Mouse (Mus musculus): ENCODE data around the gene Alpk3.
A peak's percentile ranks its signal among the peaks of the same experiment; 100 is the strongest.

Gene Alpk3

DNA sequence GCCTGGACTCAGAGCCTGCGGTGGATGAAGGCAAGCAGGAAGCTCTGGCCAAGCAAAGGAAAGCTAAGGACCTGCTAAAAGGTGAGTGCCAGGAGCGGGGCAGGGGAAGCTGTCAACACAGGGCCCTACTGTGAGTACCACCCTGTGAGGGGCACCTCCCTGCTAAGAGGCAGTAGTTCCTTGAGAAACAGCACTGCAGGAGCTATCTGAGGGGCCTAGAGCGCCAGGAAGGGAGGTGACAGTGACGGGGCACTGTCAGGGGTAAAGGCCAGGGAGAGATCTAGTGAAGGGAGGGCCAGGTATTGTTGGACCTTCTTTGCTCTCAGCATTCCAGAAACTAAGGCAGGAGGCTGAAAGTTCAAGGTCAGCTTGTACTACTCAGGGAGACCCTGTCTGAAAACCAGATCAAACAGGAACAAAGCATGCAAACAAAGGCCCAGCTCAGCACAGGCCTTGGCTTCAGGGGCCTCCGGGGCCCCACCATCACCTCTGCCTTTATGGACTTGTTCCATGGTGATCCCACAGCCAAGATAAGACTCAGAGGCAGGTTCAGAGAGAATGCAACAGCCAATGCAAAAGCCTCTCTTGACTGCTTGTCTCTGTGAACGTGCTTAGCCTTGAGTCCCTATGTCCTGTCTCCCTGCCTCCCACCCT is 36.8 kb downstream of the Alpk3 start:
- Histone ChIP-seq H3K36me3 (ENCODE audit: control insufficient read depth, insufficient read depth, low read length, poor library complexity, severe bottlenecking) (no peaks in the 10 kb centered on the region), H3K27me3 (ENCODE audit: control insufficient read depth, insufficient read depth, low read length, poor library complexity, severe bottlenecking) (no peaks in the 10 kb centered on the region)
- DNase-seq (ENCODE audit: low read depth, low spot score) = no peak

GRCm38 (mm10) chr7:81100341-81100740 is 42.9 kb downstream of the Alpk3 start:
- no peak for DNase-seq (ENCODE audit: low read depth, low spot score)
- H3K36me3 ChIP-seq (ENCODE audit: control insufficient read depth, insufficient read depth, low read length, poor library complexity, severe bottlenecking) = no peaks in the 10 kb centered on the region
- no peaks in the 10 kb centered on the region for H3K27me3 ChIP-seq (ENCODE audit: control insufficient read depth, insufficient read depth, low read length, poor library complexity, severe bottlenecking)

DNA sequence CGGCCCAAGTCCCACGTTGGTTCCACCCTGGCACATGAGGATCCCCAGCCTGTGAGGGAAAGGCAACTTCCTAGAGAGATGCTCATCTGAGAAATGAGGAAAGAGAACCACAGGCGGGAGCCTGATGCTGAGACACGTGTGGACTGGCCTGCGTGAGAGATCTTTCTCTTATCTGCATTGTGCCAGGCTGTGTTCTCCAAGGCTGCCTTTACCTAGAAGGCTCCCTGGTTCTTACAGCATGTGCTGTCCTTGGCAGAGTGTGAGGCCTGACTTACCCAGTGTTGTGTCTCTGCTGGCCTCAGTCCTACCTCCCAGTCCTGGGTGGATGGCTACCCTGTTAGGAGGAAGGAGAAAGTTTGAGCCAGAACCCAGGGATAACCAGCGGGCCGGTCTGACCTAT is 45.5 kb downstream of the Alpk3 start:
- no peaks in the 10 kb centered on the region for H3K27me3 ChIP-seq (ENCODE audit: control insufficient read depth, insufficient read depth, low read length, poor library complexity, severe bottlenecking)
- DNase-seq (ENCODE audit: low read depth, low spot score) = no peak
- no peaks in the 10 kb centered on the region for H3K36me3 ChIP-seq (ENCODE audit: control insufficient read depth, insufficient read depth, low read length, poor library complexity, severe bottlenecking)

GRCm38 (mm10) chr7:81105525-81105924 is 48.1 kb downstream of the Alpk3 start:
- no peak for DNase-seq (ENCODE audit: low read depth, low spot score)
- no peaks in the 10 kb centered on the region for H3K36me3 ChIP-seq (ENCODE audit: control insufficient read depth, insufficient read depth, low read length, poor library complexity, severe bottlenecking)
- H3K27me3 ChIP-seq (ENCODE audit: control insufficient read depth, insufficient read depth, low read length, poor library complexity, severe bottlenecking) = no peaks in the 10 kb centered on the region

DNA sequence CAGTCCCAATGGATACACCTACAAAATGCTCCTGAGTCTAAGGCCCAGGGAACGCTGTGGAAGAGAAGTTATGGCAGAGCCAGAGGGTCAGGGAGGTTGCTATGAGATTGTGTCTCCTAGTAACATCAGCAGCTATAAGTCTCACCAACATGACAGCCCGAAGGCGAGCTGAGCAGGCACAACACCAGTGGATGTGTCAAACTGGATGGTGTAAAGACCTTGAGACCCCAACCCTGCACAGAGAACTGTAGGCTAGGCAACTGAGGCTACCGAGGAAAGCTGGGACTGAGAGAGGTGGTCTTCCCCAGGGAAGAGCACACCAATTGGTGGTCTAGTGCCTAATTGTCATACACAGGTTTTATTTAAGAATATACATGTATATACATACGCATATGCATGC is 50.8 kb downstream of the Alpk3 start:
- no peaks in the 10 kb centered on the region for H3K36me3 ChIP-seq (ENCODE audit: control insufficient read depth, insufficient read depth, low read length, poor library complexity, severe bottlenecking)
- no peak for DNase-seq (ENCODE audit: low read depth, low spot score)
- H3K27me3 ChIP-seq (ENCODE audit: control insufficient read depth, insufficient read depth, low read length, poor library complexity, severe bottlenecking) = no peaks in the 10 kb centered on the region

DNA sequence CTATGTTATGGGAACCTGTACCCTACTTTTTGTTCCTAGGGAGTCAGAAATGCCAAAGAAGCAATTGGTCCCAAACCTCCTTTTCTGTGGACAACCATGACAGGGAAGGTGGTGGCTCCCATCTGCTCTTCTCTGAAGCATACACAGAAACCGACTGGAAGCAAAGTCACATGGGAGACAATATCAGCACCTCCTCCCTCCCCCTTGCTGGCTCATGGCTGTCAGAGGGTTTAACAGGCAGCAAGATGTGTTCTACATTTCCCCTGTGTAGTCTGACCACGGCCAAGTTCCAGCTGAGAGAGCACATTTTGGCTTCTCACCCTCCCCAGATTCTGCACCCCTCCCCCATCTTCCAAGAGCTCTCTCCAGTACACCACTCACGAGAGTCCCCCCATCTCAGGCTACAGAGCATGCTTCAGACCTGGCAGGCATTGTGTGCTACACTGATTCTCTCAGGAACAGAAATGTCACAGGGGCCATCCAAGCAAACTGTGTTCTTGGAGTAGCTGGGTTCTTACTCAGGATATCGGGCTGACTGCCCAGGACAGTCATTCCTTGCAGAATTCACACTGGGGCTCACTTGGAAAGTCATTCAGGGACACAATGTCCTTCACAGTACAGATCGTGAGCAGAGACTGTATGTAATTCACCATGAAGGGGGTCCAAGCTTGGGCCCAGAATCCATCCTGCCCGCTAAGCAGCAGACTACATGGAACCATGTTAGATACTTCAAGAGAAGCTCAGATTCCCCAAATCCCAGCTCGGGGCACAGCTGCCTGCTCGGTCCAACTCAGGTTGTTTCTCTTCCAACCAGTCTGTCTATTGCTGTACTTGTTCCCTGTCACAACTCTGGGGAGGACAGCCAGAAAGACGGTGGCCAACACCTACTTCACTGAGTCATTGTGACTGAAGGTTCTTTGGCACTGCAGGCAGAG is 52.6 kb downstream of the Alpk3 start:
- DNase-seq (ENCODE audit: low read depth, low spot score) = no peak
- no peaks in the 10 kb centered on the region for H3K27me3 ChIP-seq (ENCODE audit: control insufficient read depth, insufficient read depth, low read length, poor library complexity, severe bottlenecking)
- no peaks in the 10 kb centered on the region for H3K36me3 ChIP-seq (ENCODE audit: control insufficient read depth, insufficient read depth, low read length, poor library complexity, severe bottlenecking)

DNA sequence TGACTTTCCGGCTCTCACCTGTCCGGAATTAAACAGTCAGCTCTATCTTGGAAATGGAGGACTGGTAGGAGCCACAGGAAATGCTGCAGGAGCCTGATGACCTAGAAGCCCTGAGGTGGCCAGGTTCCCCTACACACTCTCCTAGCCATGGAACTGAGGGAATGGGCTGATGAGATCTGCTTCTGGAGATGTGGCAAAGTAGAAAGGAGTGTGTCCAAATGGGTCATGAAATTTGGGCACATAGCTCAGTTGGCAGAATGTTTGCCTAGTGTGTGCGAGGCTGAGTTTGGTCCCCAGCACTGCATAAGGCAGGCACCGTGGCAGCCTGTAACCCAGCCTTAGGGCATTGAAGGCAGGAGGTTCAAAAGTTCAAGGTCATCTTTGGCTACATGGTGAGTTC is 53.4 kb downstream of the Alpk3 start:
- Histone ChIP-seq H3K27me3 (ENCODE audit: control insufficient read depth, insufficient read depth, low read length, poor library complexity, severe bottlenecking) (no peaks in the 10 kb centered on the region), H3K36me3 (ENCODE audit: control insufficient read depth, insufficient read depth, low read length, poor library complexity, severe bottlenecking) (no peaks in the 10 kb centered on the region)
- no peak for DNase-seq (ENCODE audit: low read depth, low spot score)

GRCm38 (mm10) chr7:81111729-81112128 is 54.3 kb downstream of the Alpk3 start:
- no peak for DNase-seq (ENCODE audit: low read depth, low spot score)
- H3K36me3 ChIP-seq (ENCODE audit: control insufficient read depth, insufficient read depth, low read length, poor library complexity, severe bottlenecking) = no peaks in the 10 kb centered on the region

GRCm38 (mm10) chr7:81112686-81113360 is 55.4 kb downstream of the Alpk3 start:
- no peaks in the 10 kb centered on the region for H3K27me3 ChIP-seq (ENCODE audit: control insufficient read depth, insufficient read depth, low read length, poor library complexity, severe bottlenecking)
- DNase-seq (ENCODE audit: low read depth, low spot score) = no peak
- H3K36me3 ChIP-seq (ENCODE audit: control insufficient read depth, insufficient read depth, low read length, poor library complexity, severe bottlenecking) = no peaks in the 10 kb centered on the region

More at GRCm38 (mm10) chr7:81111729-81112128, 54.3 kb downstream of the Alpk3 start:
- no peaks in the 10 kb centered on the region for H3K27me3 ChIP-seq (ENCODE audit: control insufficient read depth, insufficient read depth, low read length, poor library complexity, severe bottlenecking)

- DNase-seq (ENCODE audit: low read depth, low spot score) = no peak
- no peaks in the 10 kb centered on the region for H3K36me3 ChIP-seq (ENCODE audit: control insufficient read depth, insufficient read depth, low read length, poor library complexity, severe bottlenecking)
- H3K27me3 ChIP-seq (ENCODE audit: control insufficient read depth, insufficient read depth, low read length, poor library complexity, severe bottlenecking) = no peaks in the 10 kb centered on the region
Measured at GRCm38 (mm10) chr7:81114555-81114954, 57.2 kb downstream of the Alpk3 start, which contains the start of gene Slc28a1. Gene Slc28a1 (plus strand): TSS chr7:81114799.

DNA sequence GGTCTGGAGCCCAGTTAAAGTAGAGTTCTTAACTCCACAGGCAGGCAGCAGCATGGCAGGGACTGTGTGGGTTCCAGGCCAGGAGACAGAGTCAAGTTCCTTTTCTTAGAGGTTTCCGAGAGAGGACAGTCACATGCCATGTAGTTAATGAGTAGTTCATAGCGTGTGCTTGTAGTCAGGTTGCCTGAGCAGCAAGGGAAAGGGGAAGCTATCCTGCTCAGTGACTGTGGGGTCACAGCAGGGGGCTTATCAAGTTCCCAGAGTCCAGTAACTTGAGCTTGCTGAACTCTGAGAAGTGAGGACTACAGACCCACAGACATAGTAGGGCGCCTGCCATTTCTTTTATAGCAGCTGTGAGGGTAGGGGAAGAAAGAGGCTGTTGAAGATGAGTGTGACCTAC is 63.7 kb downstream of the Alpk3 start:
- Histone ChIP-seq H3K36me3 (ENCODE audit: control insufficient read depth, insufficient read depth, low read length, poor library complexity, severe bottlenecking) (no peaks in the 10 kb centered on the region), H3K27me3 (ENCODE audit: control insufficient read depth, insufficient read depth, low read length, poor library complexity, severe bottlenecking) (no peaks in the 10 kb centered on the region)
- peak; percentile 17 for DNase-seq (ENCODE audit: low read depth, low spot score)

DNA sequence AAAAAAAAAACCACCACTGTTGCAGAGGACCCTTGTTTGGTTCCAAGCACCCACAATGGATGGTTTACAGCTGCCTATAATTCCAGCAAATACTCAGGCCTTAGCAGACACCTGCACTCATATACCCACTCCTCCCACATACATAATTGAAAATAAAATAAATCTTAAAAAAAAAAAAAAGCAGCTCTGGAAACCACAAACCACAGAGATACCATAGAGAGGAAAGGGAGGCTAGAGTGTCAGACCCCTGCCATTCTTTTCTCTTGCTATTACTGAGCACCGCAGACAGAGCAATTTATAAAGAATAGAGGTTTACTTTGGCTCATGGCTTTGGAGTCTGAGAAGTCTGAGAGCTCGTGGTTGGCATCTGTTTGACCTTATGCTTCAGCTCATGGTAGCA is 65.4 kb downstream of the Alpk3 start:
- H3K36me3 ChIP-seq (ENCODE audit: control insufficient read depth, insufficient read depth, low read length, poor library complexity, severe bottlenecking) = no peaks in the 10 kb centered on the region
- no peaks in the 10 kb centered on the region for H3K27me3 ChIP-seq (ENCODE audit: control insufficient read depth, insufficient read depth, low read length, poor library complexity, severe bottlenecking)
- no peak for DNase-seq (ENCODE audit: low read depth, low spot score)

- no peaks in the 10 kb centered on the region for H3K27me3 ChIP-seq (ENCODE audit: control insufficient read depth, insufficient read depth, low read length, poor library complexity, severe bottlenecking)
- H3K36me3 ChIP-seq (ENCODE audit: control insufficient read depth, insufficient read depth, low read length, poor library complexity, severe bottlenecking) = no peaks in the 10 kb centered on the region
- DNase-seq (ENCODE audit: low read depth, low spot score) = no peak
Measured at GRCm38 (mm10) chr7:81123553-81123952, 66.2 kb downstream of the Alpk3 start.

- no peak for DNase-seq (ENCODE audit: low read depth, low spot score)
- Histone ChIP-seq H3K36me3 (ENCODE audit: control insufficient read depth, insufficient read depth, low read length, poor library complexity, severe bottlenecking) (no peaks in the 10 kb centered on the region), H3K27me3 (ENCODE audit: control insufficient read depth, insufficient read depth, low read length, poor library complexity, severe bottlenecking) (no peaks in the 10 kb centered on the region)
Measured at GRCm38 (mm10) chr7:81124773-81125172, 67.4 kb downstream of the Alpk3 start.
